Mouse (Mus musculus): ENCODE measurements around the gene Acta2.
"Not testable (repeated sequence)": the region's sequence is repeated elsewhere in the genome, so short reads cannot be mapped to it uniquely, and the experiment has no call there.

The Acta2 gene

GRCm38 (mm10) chr19:34220732-34221380 lies 34.5 kb downstream of the Acta2 start:
- in situ Hi-C loops (cut with MboI): no loop called here

GRCm38 (mm10) chr19:34219260-34219968 lies 36.0 kb downstream of the Acta2 start:
- in situ Hi-C loops (cut with MboI): no loop called here

GRCm38 (mm10) chr19:34217761-34218160 lies 37.6 kb downstream of the Acta2 start:
- in situ Hi-C loops (cut with MboI): no loop called here

GRCm38 (mm10) chr19:34216956-34217355 lies 38.4 kb downstream of the Acta2 start:
- in situ Hi-C loops (cut with MboI): no loop called here

GRCm38 (mm10) chr19:34214136-34214535 lies 41.3 kb downstream of the Acta2 start:
- in situ Hi-C loops (cut with MboI): no loop called here

GRCm38 (mm10) chr19:34213251-34213645 lies 42.1 kb downstream of the Acta2 start:
- in situ Hi-C loops (cut with MboI): no loop called here

GRCm38 (mm10) chr19:34212489-34213250 lies 42.7 kb downstream of the Acta2 start:
- in situ Hi-C loops (cut with MboI): no loop called here

GRCm38 (mm10) chr19:34210841-34211240 lies 44.5 kb downstream of the Acta2 start:
- in situ Hi-C loops (cut with MboI): no loop called here

GRCm38 (mm10) chr19:34209930-34210581 lies 45.3 kb downstream of the Acta2 start:
- in situ Hi-C loops (cut with MboI): no loop called here

- in situ Hi-C loops (cut with MboI): no loop called here
Measured at GRCm38 (mm10) chr19:34209031-34209430, 46.4 kb downstream of the Acta2 start.

- in situ Hi-C loops (cut with MboI): no loop called here
Measured at GRCm38 (mm10) chr19:34206760-34207440, 48.5 kb downstream of the Acta2 start.

GRCm38 (mm10) chr19:34206128-34206527 lies 49.3 kb downstream of the Acta2 start:
- in situ Hi-C loops (cut with MboI): not testable (repeated sequence)

- in situ Hi-C loops (cut with MboI): no loop called here
Measured at GRCm38 (mm10) chr19:34202668-34203067, 52.7 kb downstream of the Acta2 start.

GRCm38 (mm10) chr19:34199488-34199887 lies 55.9 kb downstream of the Acta2 start:
- in situ Hi-C loops (cut with MboI): no loop called here

GRCm38 (mm10) chr19:34198901-34199300 lies 56.5 kb downstream of the Acta2 start:
- in situ Hi-C loops (cut with MboI): no loop called here

GRCm38 (mm10) chr19:34198066-34198465 lies 57.3 kb downstream of the Acta2 start:
- in situ Hi-C loops (cut with MboI): no loop called here

- in situ Hi-C loops (cut with MboI): no loop called here
Measured at GRCm38 (mm10) chr19:34195031-34195430, 60.4 kb downstream of the Acta2 start.

- in situ Hi-C loops (cut with MboI): no loop called here
Measured at GRCm38 (mm10) chr19:34194132-34194745, 61.2 kb downstream of the Acta2 start.

- in situ Hi-C loops (cut with MboI): no loop called here
Measured at GRCm38 (mm10) chr19:34193683-34194082, 61.7 kb downstream of the Acta2 start.

GRCm38 (mm10) chr19:34193149-34193548 lies 62.2 kb downstream of the Acta2 start:
- in situ Hi-C loops (cut with MboI): no loop called here
